Mouse (Mus musculus) cerebellum, postnatal 25 days (tissue): ENCODE measurements around the gene Efcab10.

ENCODE experiments used
- DNase-seq, 2 experiments: peaks; one replicate each; pipeline ENCODE4 v3.0.0; 2021; ENCODE audit warnings: mixed read lengths in 2 of 2

Efcab10 gene

GRCm38 (mm10) chr12:33427726-33428125 is 33.1 kb downstream of the Efcab10 start:
- DNase-seq = no peak

DNA sequence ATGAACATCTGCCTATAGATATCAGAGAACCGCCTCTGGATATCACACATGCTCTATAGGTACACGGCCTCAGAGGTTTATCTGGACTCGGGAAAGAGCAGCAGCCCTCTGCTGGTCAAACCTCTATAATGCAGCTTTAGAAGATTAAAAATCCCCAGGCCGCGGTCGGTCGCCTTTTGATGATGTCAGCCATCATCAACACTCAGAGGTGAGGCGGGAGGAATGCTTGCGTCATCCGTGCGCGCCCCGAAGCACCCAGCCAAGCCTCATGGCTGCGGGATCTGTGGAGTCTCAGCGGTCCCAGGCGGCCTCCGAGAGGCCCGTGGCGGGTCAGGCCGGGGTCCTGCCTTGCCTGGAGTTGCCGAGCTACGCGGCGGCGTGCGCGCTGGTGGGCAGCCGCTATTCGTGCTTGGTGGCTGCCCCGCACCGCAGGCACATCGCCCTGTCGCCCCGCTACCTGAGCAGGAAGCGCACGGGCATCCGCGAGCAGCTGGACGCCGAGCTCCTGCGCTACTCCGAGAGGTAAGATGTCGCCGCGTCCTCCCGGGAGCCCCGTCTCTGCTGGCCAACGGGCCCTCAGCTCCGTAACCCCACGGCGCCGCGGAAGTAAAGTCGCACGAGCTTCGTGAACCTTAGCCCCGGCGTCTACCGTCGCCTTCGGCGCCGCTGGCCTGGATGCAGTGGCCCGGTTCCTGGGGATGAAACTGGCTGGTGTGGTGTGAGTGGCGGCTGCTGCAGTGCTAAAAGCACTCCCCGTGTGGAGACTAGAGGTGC is 34.9 kb downstream of the Efcab10 start, which contains the start of gene Twistnb:
Gene Twistnb (plus strand): TSS at position 249 of the 774 bp plus-strand sequence.
- peak; percentile 98 to 99 for DNase-seq

GRCm38 (mm10) chr12:33433812-33434211 is 39.2 kb downstream of the Efcab10 start:
- no peak for DNase-seq

- no peak for DNase-seq
Observed at GRCm38 (mm10) chr12:33434758-33435157, 40.1 kb downstream of the Efcab10 start.
